Mouse (Mus musculus) testis, adult 2 months (tissue): ENCODE results near the gene Cfl1.

ENCODE experiments used
- CTCF ChIP-seq: fragments of 200-500 bp; IDR thresholded peaks from 2 replicates; pipeline ENCODE4 v1.5.1; 2012; ENCODE audit warnings: low read depth, mild to moderate bottlenecking, inconsistent platforms, low read length, moderate library complexity; ENCODE audit not compliant: control insufficient read depth, insufficient read depth, insufficient replicate concordance
- POLR2A ChIP-seq: fragments of 200-500 bp; IDR thresholded peaks from 2 replicates; pipeline ENCODE4 v1.6.1; 2012; ENCODE audit warnings: low read depth, mild to moderate bottlenecking, inconsistent platforms, low read length, moderate library complexity; ENCODE audit not compliant: control insufficient read depth

- no peak for TF ChIP-seq CTCF
- TF ChIP-seq POLR2A: no peak
Observed at GRCm38 (mm10) chr19:5512091-5513004, 22.1 kb downstream of the Cfl1 start.
